Mouse (Mus musculus) liver, embryonic 11.5 days (tissue): Measurements from ENCODE around the gene Hpd. TPM values are rescaled to one million over a fixed set of nuclear protein-coding genes. Genes with fewer than 3 reads are reported as not detected.

ENCODE experiments used
- ATAC-seq: fragments of 200-750 bp; cut with Nextera tagmentation; replicated peaks from 2 replicates; pipeline ENCODE4 v1.8.0; 2017; ENCODE audit warnings: moderate number of reproducible peaks, mild to moderate bottlenecking, moderate TSS enrichment, moderate library complexity; ENCODE audit not compliant: low FRiP score
- DNase-seq: peaks from one replicate; pipeline ENCODE4 v3.0.0-alpha.2; 2017; ENCODE audit warnings: low spot score
- H3K27ac ChIP-seq: fragments of 300-500 bp; sonication (generic); 2 replicates; pipeline ENCODE4 v1.5.1; 2014; ENCODE audit warnings: mild to moderate bottlenecking, low read depth, low read length, control low read depth
- H3K27me3 ChIP-seq: fragments of 300-500 bp; sonication (generic); replicated peaks from 2 replicates; pipeline ENCODE4 v1.6.1; 2014; ENCODE audit warnings: low read length, mixed read lengths; ENCODE audit not compliant: control insufficient read depth, insufficient read depth
- H3K36me3 ChIP-seq: fragments of 300-500 bp; sonication (generic); 2 replicates; pipeline ENCODE4 v1.6.1; 2014; ENCODE audit warnings: mild to moderate bottlenecking, low read length, moderate library complexity, mixed read lengths; ENCODE audit not compliant: control insufficient read depth, insufficient read depth
- H3K4me1 ChIP-seq: fragments of 300-500 bp; sonication (generic); replicated peaks from 2 replicates; pipeline ENCODE4 v1.6.1; 2014; ENCODE audit warnings: low read length, mixed read lengths; ENCODE audit not compliant: control insufficient read depth, insufficient read depth
- H3K4me2 ChIP-seq: fragments of 300-500 bp; sonication (generic); 2 replicates; pipeline ENCODE4 v1.6.1; 2014; ENCODE audit warnings: mild to moderate bottlenecking, control low read depth, moderate library complexity
- H3K4me3 ChIP-seq: fragments of 300-500 bp; sonication (generic); 2 replicates; pipeline ENCODE4 v1.5.1; 2014; ENCODE audit warnings: low read depth, low read length, control low read depth
- H3K9ac ChIP-seq: fragments of 300-500 bp; sonication (generic); 2 replicates; pipeline ENCODE4 v1.6.1; 2014; ENCODE audit warnings: low read depth, low read length, control low read depth
- H3K9me3 ChIP-seq: fragments of 300-500 bp; sonication (generic); 2 replicates; pipeline ENCODE4 v1.6.1; 2016; ENCODE audit warnings: low read length, inconsistent platforms, mixed read lengths; ENCODE audit not compliant: control insufficient read depth
- WGBS: fragments of 180-500 bp; shearing (Covaris S2); extraction: QIAGEN DNeasy Blood & Tissue Kit; methylation state at CpG from one replicate; pipeline ENCODE4 v1.1.7; 2014; 5-methylcytosine and 5-hydroxymethylcytosine counted together
- polyA plus RNA-seq: library from polyadenylated mRNA; unstranded; fragments of >200 nt; fragmentation: Nextera tagmentation; extraction: Ambion mirVana; gene quantifications from 2 replicates; pipeline ENCODE4 v1.2.1, GENCODE M21; 2014

Hpd gene
- polyA plus RNA-seq, 1 experiment from 2014 or later = 2.5 TPM

GRCm38 (mm10) chr5:123149451-123150400, 32.8 kb downstream of the Hpd start:
- Histone ChIP-seq H3K9me3 (no peaks in the 10 kb centered on the region), H3K27ac (peak overlapping the region; percentile 56)
- WGBS = 6% methylated on average over 19 of the region's 19 CpGs

GRCm38 (mm10) chr5:123148073-123148722, 34.3 kb downstream of the Hpd start:
- H3K36me3 ChIP-seq = peaks cover 42% of the 10 kb centered on the region
- H3K27me3 ChIP-seq = no peaks in the 10 kb centered on the region
- no peak overlapping the region for H3K4me2 ChIP-seq
- 90% methylated on average over 25 of the region's 25 CpGs for WGBS
- no peaks in the 10 kb centered on the region for H3K9me3 ChIP-seq
- ATAC-seq (no peak), DNase-seq (no peak)
- no peak overlapping the region for H3K9ac ChIP-seq
- no peak overlapping the region for H3K27ac ChIP-seq
- no peak overlapping the region for H3K4me3 ChIP-seq
- peaks cover 59% of the 10 kb centered on the region for H3K4me1 ChIP-seq

More at GRCm38 (mm10) chr5:123149451-123150400, 32.8 kb downstream of the Hpd start:
- peak overlapping the region; percentile 61 for H3K4me2 ChIP-seq
- ATAC-seq (peak; percentile 81), DNase-seq (peak; percentile 92)
- no peaks in the 10 kb centered on the region for H3K27me3 ChIP-seq
- H3K4me3 ChIP-seq = peak overlapping the region; percentile 37
- peak overlapping the region; percentile 51; the same call in 1 of the 2 replicates for H3K9ac ChIP-seq
- H3K36me3 ChIP-seq = peaks cover 57% of the 10 kb centered on the region
- H3K4me1 ChIP-seq = peaks cover 50% of the 10 kb centered on the region

- Histone ChIP-seq H3K36me3 (peaks cover 36% of the 10 kb centered on the region), H3K9ac (no peak overlapping the region), H3K27me3 (no peaks in the 10 kb centered on the region), H3K4me3 (no peak overlapping the region), H3K27ac (no peak overlapping the region), H3K4me2 (no peak overlapping the region), H3K4me1 (peaks cover 59% of the 10 kb centered on the region), H3K9me3 (no peaks in the 10 kb centered on the region)
- WGBS = 82% methylated on average over 17 of the region's 17 CpGs
- ATAC-seq = no peak
- DNase-seq = no peak
These were observed 35.0 kb downstream of the Hpd start for GRCm38 (mm10) chr5:123147569-123147968.

GRCm38 (mm10) chr5:123146357-123146756, 36.2 kb downstream of the Hpd start:
- H3K27me3 ChIP-seq = no peaks in the 10 kb centered on the region
- WGBS = 93% methylated on average over 11 of the region's 11 CpGs
- peaks cover 59% of the 10 kb centered on the region for H3K4me1 ChIP-seq
- H3K36me3 ChIP-seq = peaks cover 25% of the 10 kb centered on the region
- H3K4me3 ChIP-seq = no peak overlapping the region
- DNase-seq (no peak), ATAC-seq (no peak)
- no peak overlapping the region for H3K27ac ChIP-seq
- no peaks in the 10 kb centered on the region for H3K9me3 ChIP-seq
- no peak overlapping the region for H3K9ac ChIP-seq
- H3K4me2 ChIP-seq = no peak overlapping the region; the same call in 1 of the 2 replicates

GRCm38 (mm10) chr5:123144746-123145590, 37.6 kb downstream of the Hpd start:
- ATAC-seq (no peak), DNase-seq (no peak)
- Histone ChIP-seq H3K4me2 (peak overlapping the region; percentile 100), H3K9ac (peak overlapping the region; percentile 98), H3K27me3 (no peaks in the 10 kb centered on the region), H3K27ac (peak overlapping the region; percentile 20; the same call in 1 of the 2 replicates), H3K36me3 (peaks cover 25% of the 10 kb centered on the region), H3K4me1 (peaks cover 45% of the 10 kb centered on the region), H3K9me3 (no peaks in the 10 kb centered on the region), H3K4me3 (peak overlapping the region; percentile 97)
- WGBS = 42% methylated on average over 20 of the region's 20 CpGs

- Histone ChIP-seq H3K27ac (peak overlapping the region; percentile 20; the same call in 1 of the 2 replicates), H3K4me1 (peaks cover 41% of the 10 kb centered on the region), H3K9ac (peak overlapping the region; percentile 98), H3K4me2 (peak overlapping the region; percentile 100), H3K9me3 (no peaks in the 10 kb centered on the region), H3K27me3 (no peaks in the 10 kb centered on the region), H3K36me3 (peaks cover 22% of the 10 kb centered on the region), H3K4me3 (peak overlapping the region; percentile 97)
- 13% methylated on average over 17 of the region's 17 CpGs for WGBS
- ATAC-seq (no peak), DNase-seq (no peak)
These were observed 38.4 kb downstream of the Hpd start for GRCm38 (mm10) chr5:123143971-123144745.

- DNase-seq = peak; percentile 58
- Histone ChIP-seq H3K36me3 (peaks cover 16% of the 10 kb centered on the region), H3K9ac (peak overlapping the region; percentile 98), H3K27me3 (no peaks in the 10 kb centered on the region), H3K27ac (peak overlapping the region; percentile 100), H3K4me2 (peak overlapping the region; percentile 100), H3K9me3 (no peaks in the 10 kb centered on the region), H3K4me1 (peaks cover 37% of the 10 kb centered on the region), H3K4me3 (peak overlapping the region; percentile 97)
- 3% methylated on average over 24 of the region's 24 CpGs for WGBS
- no peak for ATAC-seq
These were observed 39.1 kb downstream of the Hpd start for GRCm38 (mm10) chr5:123143251-123143970.
